Mouse (Mus musculus): Measurements from ENCODE around the gene Lingo2. TPM values are rescaled to one million over a fixed set of nuclear protein-coding genes. Genes with fewer than 3 reads are reported as not detected.

The Lingo2 gene
- total and polyA plus RNA-seq, 2 experiments from 2014 or later: 51.6 to 59.7 TPM

- H3K27me3 ChIP-seq (ENCODE audit: insufficient read depth, low read length): no peaks in the 10 kb centered on the region
- no peaks in the 10 kb centered on the region for H3K4me1 ChIP-seq (ENCODE audit: insufficient read depth, low read length)
- no peak for TF ChIP-seq CTCF (IDR thresholded peaks at IDR 0.05)
- H3K4me3 ChIP-seq (ENCODE audit: low read depth, low read length): no peak overlapping the region
- H3K27ac ChIP-seq (ENCODE audit: low read depth, low read length): no peak overlapping the region
- no peak for DNase-seq (ENCODE audit: low spot score)
- no peaks in the 10 kb centered on the region for H3K36me3 ChIP-seq (ENCODE audit: insufficient read depth, low read length)
- ATAC-seq (ENCODE audit: low FRiP score): no peak
- no peaks in the 10 kb centered on the region for H3K9me3 ChIP-seq (ENCODE audit: low read length)
- H3K4me2 ChIP-seq (ENCODE audit: low read depth, low read length, poor library complexity, severe bottlenecking): no peak overlapping the region
- no peak overlapping the region for H3K9ac ChIP-seq (replicated peaks; ENCODE audit: low read length, poor library complexity, severe bottlenecking)
These were observed 303.8 kb downstream of the Lingo2 start for GRCm38 (mm10) chr4:36647753-36648152.

GRCm38 (mm10) chr4:36635666-36636065 is 315.9 kb downstream of the Lingo2 start:
- ATAC-seq (ENCODE audit: low FRiP score) (no peak), DNase-seq (ENCODE audit: low spot score) (no peak)
- no peaks in the 10 kb centered on the region for H3K36me3 ChIP-seq (ENCODE audit: insufficient read depth, low read length)
- H3K4me1 ChIP-seq (ENCODE audit: insufficient read depth, low read length): no peaks in the 10 kb centered on the region
- 90% methylated on average over 2 of the region's 2 CpGs for WGBS
- no peak for TF ChIP-seq CTCF (IDR thresholded peaks at IDR 0.05)
- H3K27ac ChIP-seq (ENCODE audit: low read depth, low read length): no peak overlapping the region
- no peak overlapping the region for H3K9ac ChIP-seq (replicated peaks; ENCODE audit: low read length, poor library complexity, severe bottlenecking)
- no peak overlapping the region for H3K4me2 ChIP-seq (ENCODE audit: low read depth, low read length, poor library complexity, severe bottlenecking)
- H3K9me3 ChIP-seq (ENCODE audit: low read length): no peaks in the 10 kb centered on the region
- H3K4me3 ChIP-seq (ENCODE audit: low read depth, low read length): no peak overlapping the region
- H3K27me3 ChIP-seq (ENCODE audit: insufficient read depth, low read length): no peaks in the 10 kb centered on the region

- no peak overlapping the region for H3K27ac ChIP-seq (ENCODE audit: low read depth, low read length)
- no peaks in the 10 kb centered on the region for H3K36me3 ChIP-seq (ENCODE audit: insufficient read depth, low read length)
- H3K9ac ChIP-seq (replicated peaks; ENCODE audit: low read length, poor library complexity, severe bottlenecking): no peak overlapping the region
- WGBS: 67% methylated on average over 5 of the region's 5 CpGs
- H3K4me1 ChIP-seq (ENCODE audit: insufficient read depth, low read length): no peaks in the 10 kb centered on the region
- H3K4me3 ChIP-seq (ENCODE audit: low read depth, low read length): no peak overlapping the region
- TF ChIP-seq CTCF (IDR thresholded peaks at IDR 0.05): no peak
- H3K27me3 ChIP-seq (ENCODE audit: insufficient read depth, low read length): no peaks in the 10 kb centered on the region
- ATAC-seq (ENCODE audit: low FRiP score): no peak
- H3K9me3 ChIP-seq (ENCODE audit: low read length): no peaks in the 10 kb centered on the region
- DNase-seq (ENCODE audit: low spot score): peak; percentile 8
- no peak overlapping the region for H3K4me2 ChIP-seq (ENCODE audit: low read depth, low read length, poor library complexity, severe bottlenecking)
These were observed 374.7 kb downstream of the Lingo2 start for GRCm38 (mm10) chr4:36576801-36577200.

GRCm38 (mm10) chr4:36576256-36576655 is 375.3 kb downstream of the Lingo2 start:
- WGBS: 50% methylated on average over 3 of the region's 3 CpGs
- ATAC-seq (ENCODE audit: low FRiP score) (no peak), DNase-seq (ENCODE audit: low spot score) (peak; percentile 52)
- Histone ChIP-seq H3K4me2 (ENCODE audit: low read depth, low read length, poor library complexity, severe bottlenecking) (no peak overlapping the region), H3K36me3 (ENCODE audit: insufficient read depth, low read length) (no peaks in the 10 kb centered on the region), H3K9ac (replicated peaks; ENCODE audit: low read length, poor library complexity, severe bottlenecking) (no peak overlapping the region), H3K27ac (ENCODE audit: low read depth, low read length) (no peak overlapping the region), H3K27me3 (ENCODE audit: insufficient read depth, low read length) (no peaks in the 10 kb centered on the region), H3K4me1 (ENCODE audit: insufficient read depth, low read length) (no peaks in the 10 kb centered on the region), H3K9me3 (ENCODE audit: low read length) (no peaks in the 10 kb centered on the region), H3K4me3 (ENCODE audit: low read depth, low read length) (no peak overlapping the region)
- TF ChIP-seq CTCF (IDR thresholded peaks at IDR 0.05): no peak

GRCm38 (mm10) chr4:36566544-36566943 is 385.0 kb downstream of the Lingo2 start:
- no peak overlapping the region for H3K27ac ChIP-seq (ENCODE audit: low read depth, low read length)
- DNase-seq (ENCODE audit: low spot score) (no peak), ATAC-seq (ENCODE audit: low FRiP score) (no peak)
- no peaks in the 10 kb centered on the region for H3K4me1 ChIP-seq (ENCODE audit: insufficient read depth, low read length)
- no peaks in the 10 kb centered on the region for H3K36me3 ChIP-seq (ENCODE audit: insufficient read depth, low read length)
- H3K4me3 ChIP-seq (ENCODE audit: low read depth, low read length): no peak overlapping the region
- H3K9me3 ChIP-seq (ENCODE audit: low read length): no peaks in the 10 kb centered on the region
- H3K27me3 ChIP-seq (ENCODE audit: insufficient read depth, low read length): no peaks in the 10 kb centered on the region
- TF ChIP-seq CTCF (IDR thresholded peaks at IDR 0.05): no peak
- no peak overlapping the region for H3K9ac ChIP-seq (replicated peaks; ENCODE audit: low read length, poor library complexity, severe bottlenecking)
- H3K4me2 ChIP-seq (ENCODE audit: low read depth, low read length, poor library complexity, severe bottlenecking): no peak overlapping the region
- 74% methylated on average over 1 of the region's 1 CpGs for WGBS

GRCm38 (mm10) chr4:36560997-36561396 is 390.6 kb downstream of the Lingo2 start:
- WGBS: 85% methylated on average over 1 of the region's 1 CpGs
- no peaks in the 10 kb centered on the region for H3K27me3 ChIP-seq (ENCODE audit: insufficient read depth, low read length)
- ATAC-seq (ENCODE audit: low FRiP score): no peak

More at GRCm38 (mm10) chr4:36560997-36561396, 390.6 kb downstream of the Lingo2 start:
- Histone ChIP-seq H3K9ac (replicated peaks; ENCODE audit: low read length, poor library complexity, severe bottlenecking) (no peak overlapping the region), H3K4me2 (ENCODE audit: low read depth, low read length, poor library complexity, severe bottlenecking) (no peak overlapping the region), H3K4me1 (ENCODE audit: insufficient read depth, low read length) (no peaks in the 10 kb centered on the region), H3K4me3 (ENCODE audit: low read depth, low read length) (no peak overlapping the region), H3K27ac (ENCODE audit: low read depth, low read length) (no peak overlapping the region), H3K36me3 (ENCODE audit: insufficient read depth, low read length) (no peaks in the 10 kb centered on the region), H3K9me3 (ENCODE audit: low read length) (no peaks in the 10 kb centered on the region)
- no peak for DNase-seq (ENCODE audit: low spot score)
- TF ChIP-seq CTCF (IDR thresholded peaks at IDR 0.05): no peak
